Mouse (Mus musculus): ENCODE data around the gene Cdk15.

Gene Cdk15

DNA sequence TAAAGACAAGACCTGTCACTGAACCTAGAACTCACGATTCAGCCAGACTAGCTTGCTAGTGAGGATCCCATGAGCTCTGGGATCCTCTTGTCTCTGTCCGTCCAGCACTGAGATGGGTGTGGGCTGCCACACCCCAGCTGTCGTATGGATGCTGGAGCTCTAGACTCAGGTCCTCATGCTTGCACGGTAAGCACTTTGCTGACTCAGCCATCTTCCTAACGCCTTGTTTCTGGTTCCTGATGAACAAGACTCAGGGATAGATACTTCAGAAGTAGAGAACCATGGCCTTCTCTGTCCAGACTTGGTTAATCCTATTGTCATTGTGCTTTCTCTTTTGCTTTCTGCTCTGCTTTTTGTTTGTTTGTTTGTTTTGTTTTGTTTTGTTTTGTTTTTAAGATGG lies 29.2 kb downstream of the Cdk15 start:
- DNase-seq (ENCODE audit: low spot score) = no peak

- no peak for DNase-seq (ENCODE audit: low spot score)
Measured at GRCm38 (mm10) chr1:59286316-59286850, 29.7 kb downstream of the Cdk15 start.

DNA sequence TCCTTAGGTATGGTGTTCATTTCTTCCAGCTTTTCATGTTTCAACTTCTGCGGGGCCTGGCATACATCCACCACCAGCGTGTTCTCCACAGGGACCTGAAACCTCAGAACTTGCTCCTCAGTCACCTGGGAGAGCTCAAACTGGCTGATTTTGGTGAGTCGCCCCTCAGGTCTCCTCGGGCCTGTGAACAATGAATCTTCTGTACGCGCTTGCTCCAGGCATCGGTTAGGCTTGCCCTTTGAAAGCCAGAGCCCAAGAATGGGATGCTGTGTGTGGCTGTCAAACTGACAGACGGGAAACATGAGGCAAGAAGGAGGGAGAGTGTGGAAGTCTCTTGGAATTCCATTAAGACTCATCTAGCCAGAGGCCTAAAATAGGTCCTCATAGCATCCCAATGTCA lies 31.0 kb downstream of the Cdk15 start:
- no peak for DNase-seq (ENCODE audit: low spot score)

DNA sequence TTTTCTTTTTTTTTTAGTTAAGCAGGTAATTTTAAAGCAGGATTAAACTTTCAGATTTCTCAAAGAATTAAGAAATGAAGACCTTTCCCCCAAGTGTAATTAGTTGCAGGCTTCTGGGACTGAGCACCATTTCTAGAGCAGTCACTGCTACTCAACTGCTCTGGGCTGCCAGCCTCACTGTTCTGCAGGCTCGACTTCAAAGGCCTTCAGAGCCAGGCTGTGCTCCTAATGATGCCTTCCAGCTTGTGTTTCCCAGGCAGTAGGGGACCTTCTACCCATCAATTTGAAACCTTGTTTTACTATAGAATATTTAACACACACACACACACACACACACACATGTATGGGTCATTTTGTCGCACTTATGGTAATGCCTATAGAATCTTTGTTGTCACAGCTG lies 34.9 kb downstream of the Cdk15 start:
- DNase-seq (ENCODE audit: low spot score) = no peak

DNA sequence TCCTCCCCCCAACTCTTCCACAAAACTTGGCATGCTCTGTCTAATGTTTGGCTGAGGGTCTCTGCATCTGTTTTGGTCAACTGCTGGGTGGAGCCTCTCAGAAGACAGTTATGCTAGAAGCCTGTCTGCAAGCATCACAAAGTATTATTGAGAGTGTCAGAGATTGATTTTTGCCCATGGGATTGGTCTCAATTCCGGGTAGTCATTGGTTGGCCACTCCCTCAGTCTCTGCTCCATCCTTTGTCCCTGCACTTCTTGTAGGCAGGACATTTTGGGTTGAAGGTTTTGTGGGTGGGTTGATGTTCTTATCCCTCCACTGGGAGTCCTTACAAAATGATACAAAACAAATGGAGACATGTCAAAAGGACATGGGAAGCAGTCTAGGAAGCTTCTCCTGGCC lies 39.1 kb downstream of the Cdk15 start:
- no peak for DNase-seq (ENCODE audit: low spot score)

DNA sequence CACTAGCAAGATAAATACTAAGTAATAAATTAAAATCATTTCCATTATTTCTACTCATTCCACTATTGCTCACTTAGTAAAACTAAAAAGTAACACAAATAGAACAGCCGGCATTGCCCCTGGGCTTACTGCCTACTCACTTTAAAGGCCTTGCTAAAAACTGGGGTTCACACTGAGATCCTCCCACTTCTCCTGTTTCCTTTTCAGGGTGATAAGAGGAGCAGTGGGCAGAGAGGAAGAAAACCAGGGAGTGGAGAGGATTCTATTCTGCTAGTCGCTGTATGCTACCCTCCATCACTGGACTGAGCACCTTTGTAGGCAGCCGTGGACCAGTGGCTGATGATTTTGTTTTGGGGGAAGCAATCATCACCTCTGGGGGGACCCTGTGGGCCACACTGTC lies 40.5 kb downstream of the Cdk15 start:
- DNase-seq (ENCODE audit: low spot score) = no peak

DNA sequence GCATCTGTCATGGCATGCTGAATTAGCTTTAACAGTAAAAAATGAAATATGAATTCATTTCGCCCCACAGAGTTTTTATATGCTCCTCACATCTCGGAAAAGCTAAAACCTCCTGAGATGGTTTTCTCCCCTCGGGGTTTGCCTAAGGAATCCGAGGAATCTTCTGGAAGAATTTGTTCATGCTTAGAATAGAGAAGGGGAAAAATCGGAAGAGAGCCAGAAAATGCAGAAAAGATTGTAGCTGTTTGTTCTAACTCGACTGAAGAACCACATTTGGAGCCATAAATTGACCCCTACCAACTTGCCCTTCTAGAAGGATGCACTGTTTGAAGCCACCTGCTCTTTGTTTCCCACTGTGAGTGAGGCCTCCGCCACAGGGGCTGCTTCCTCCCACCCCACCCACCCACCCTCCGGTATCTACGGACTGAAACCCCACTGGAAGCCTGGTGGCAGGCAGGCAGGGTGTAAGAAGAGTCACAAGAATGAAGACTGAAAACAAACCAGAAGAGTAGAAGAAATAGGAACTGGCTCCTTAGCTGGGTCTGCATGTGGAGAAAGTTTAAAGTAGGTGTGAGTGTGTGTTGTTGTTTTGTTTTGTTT lies 41.9 kb downstream of the Cdk15 start:
- DNase-seq (ENCODE audit: low spot score) = no peak

GRCm38 (mm10) chr1:59307310-59307709 lies 50.6 kb downstream of the Cdk15 start:
- no peak for DNase-seq (ENCODE audit: low spot score)

GRCm38 (mm10) chr1:59311292-59311885 lies 54.7 kb downstream of the Cdk15 start:
- no peak for DNase-seq (ENCODE audit: low spot score)

- no peak for DNase-seq (ENCODE audit: low spot score)
Measured at GRCm38 (mm10) chr1:59312187-59313153, 55.8 kb downstream of the Cdk15 start.

DNA sequence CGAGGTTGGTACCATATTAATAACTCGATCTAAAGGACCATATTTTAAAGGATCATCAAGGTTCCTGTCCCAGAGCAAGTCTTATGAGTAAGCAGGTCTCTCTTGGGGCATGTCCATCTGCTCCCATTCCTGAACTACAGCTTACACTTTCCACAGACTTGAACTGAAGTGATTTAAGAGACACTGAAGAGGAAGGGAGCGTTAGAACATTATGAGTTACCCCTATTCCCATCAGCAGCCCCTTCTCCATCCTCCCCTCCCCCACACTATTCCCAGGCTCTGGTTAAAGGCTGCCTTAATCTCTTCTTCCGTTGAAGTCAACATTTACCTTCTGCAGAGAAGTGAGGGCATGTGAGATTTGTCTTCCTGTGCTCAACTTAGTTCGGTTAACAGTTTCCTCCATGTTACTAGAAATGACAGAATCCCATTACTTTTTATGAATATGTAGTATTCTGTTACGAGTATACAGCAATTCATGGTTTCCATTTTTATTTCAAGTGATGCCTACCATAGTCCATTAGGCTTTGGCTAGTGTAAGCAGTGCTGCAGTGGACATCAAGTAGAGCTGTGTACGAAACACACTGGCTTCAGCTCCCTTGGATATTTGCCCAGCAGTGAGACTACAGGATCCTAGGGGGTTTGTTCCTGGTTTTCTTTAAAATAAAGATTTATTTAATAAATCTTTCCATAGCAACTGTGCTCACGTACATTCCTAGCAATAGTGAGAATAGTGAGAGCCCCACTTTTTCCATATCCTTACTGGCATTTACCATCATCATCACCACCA lies 56.6 kb downstream of the Cdk15 start:
- DNase-seq (ENCODE audit: low spot score) = no peak

DNA sequence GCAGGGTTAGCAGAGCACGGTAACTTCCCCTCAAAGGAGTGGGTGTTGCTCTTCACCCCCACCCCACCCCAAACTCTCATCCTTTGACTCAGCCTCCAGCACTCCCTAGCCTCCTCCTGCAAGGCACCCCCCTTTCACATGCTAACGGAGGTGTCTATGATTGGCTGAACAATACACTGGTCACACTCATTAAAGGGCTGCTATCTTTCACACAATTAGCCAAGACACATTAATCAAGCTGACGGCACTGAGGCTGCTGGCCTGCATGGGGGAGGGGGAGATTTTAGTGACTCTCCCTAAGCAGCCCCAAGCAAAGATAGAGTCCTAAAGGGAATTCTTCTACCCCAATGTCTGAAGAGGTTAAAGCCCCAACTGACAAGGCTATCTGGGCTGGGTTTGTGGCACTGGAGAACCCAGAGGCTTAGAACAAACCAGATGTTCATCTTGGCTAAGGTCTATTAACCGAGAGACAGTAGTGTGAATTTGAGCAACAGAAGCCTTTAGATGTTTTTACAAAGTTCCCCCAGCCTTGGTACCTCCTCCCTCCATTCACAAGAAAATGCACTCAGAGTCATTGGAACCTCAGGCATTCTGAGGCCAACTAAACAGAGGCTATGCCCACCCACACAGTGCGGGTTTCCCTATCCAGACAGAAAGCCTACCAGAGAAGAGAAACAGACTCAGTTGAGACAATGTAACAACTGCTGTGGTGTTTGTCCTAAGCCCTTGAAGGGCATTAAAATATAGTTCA lies 58.5 kb downstream of the Cdk15 start:
- DNase-seq (ENCODE audit: low spot score) = no peak

DNA sequence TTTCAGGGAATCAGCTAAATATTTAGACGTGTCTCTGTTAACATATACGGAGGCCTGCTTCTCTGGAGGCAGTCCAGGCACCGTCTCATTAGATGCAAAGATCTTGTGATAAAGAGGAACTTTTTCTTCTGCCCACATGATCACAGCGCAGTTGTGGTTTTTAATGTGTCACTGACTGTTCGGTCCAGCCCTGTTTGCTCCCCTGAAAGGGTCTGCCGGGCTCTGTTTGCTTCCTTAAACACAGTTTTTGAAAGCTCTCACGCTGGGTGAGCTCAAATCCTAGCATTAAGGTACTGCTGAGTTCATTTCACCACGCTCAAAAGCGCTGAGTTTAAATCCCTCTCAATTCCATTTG lies 59.3 kb downstream of the Cdk15 start:
- peak; percentile 21 for DNase-seq (ENCODE audit: low spot score)

DNA sequence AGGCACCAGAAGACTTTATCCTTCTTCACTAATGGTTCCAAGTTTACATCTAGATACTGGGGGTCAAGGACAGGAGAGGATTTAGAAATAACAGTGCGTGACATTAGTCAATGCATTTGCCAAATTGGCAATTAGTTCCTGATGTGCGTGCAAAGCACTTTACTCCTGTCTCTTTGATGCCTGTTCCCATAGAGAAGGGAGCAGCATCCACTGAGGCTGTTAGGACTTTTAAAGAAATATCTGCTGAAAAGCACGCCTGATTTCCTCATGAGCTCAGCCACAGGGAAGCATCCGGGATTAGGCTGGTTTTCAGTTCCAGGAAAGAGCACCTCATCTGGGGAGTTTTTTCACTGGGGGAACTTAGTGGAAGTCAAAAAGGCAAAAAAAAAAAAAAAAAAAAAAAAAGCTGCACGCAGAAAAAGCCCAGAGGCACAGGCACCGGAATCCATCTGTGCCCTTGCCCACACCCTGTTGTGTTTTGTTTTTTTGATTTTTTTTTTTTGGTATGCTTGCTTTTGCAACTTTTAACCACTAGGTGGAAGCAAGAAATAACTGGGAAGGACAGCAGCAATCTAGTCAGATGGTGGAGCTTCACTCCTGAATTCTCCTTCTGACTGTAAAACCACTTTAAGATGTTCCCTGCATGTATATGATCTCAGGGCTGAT lies 59.8 kb downstream of the Cdk15 start:
- peak; percentile 25 for DNase-seq (ENCODE audit: low spot score)

DNA sequence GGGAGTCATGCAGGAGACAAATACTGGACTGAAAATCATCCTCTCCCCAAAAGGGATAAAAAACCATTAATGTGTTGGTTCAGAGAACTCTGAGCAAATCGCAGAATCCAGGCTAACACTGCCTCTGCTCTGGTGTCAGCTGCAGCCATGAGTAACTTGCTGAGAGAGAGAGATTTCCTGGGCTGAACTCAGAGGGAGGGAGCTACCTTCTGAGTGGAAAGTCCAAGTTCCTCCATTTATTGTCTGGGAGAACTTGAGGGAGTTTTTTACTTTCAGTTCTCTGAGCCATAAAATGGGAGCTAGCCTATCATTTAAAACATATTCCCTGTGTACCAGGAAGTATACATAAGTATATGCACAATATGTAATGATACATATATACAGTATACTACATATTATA lies 60.7 kb downstream of the Cdk15 start:
- no peak for DNase-seq (ENCODE audit: low spot score)

DNA sequence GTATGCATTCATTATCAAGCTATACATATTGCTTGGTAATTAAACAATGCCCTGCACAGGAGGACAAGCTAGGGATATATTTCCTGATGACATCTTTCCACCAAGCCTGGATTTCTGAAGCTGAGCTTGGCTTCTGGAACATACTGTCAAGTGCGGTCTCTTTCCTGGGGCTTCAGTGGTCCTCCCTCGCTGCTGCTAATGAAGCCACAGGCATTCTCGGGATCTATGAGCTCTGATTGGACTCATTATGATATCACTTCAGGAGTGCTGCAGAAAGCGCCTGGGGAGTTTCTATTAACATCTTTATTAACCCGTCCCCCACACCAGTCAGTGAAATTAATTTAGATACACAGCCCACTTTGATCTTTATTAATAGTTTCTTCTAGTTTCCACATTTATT lies 62.2 kb downstream of the Cdk15 start:
- DNase-seq (ENCODE audit: low spot score) = no peak

DNA sequence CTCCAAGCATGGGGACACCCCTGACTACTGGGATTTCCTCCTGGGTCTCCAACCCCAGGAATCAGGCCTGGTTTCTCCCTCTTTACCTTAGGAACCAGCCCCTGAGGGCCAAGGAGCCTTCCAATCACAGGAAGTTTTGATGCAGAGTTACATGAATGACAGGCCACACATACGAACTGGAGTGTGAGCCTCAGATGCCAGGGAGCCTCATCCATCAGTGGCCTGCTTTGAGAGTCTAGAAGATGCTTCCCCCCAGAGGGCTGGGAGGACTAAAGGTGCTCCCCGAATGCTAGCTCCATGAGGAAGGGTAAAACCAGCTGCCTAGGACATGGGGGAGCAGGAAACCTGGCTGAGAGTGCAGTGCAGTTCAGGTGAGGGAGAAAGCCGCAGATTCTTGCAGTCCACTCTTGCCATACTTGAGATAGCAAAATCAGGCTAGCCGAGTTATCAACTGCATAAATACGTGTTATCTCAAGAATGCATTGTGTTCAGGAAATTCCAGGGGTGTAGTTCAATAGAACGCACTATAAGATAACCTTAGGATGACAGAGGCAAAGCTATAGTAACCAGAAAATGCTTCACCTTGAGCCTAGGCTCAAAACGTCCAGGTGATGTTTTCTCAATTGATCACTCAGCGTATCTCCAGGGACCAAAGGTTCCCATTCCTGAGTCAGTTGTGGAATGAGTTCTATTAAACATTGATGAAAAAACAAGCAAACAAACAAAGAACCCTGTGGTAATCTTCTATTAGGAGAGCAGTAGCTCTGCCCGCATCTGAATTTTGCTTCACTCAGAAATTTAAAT lies 64.6 kb downstream of the Cdk15 start:
- DNase-seq (ENCODE audit: low spot score) = no peak

- DNase-seq (ENCODE audit: low spot score) = no peak
Measured at GRCm38 (mm10) chr1:59321880-59322836, 65.5 kb downstream of the Cdk15 start.

- DNase-seq (ENCODE audit: low spot score) = no peak
Measured at GRCm38 (mm10) chr1:59326854-59327395, 70.2 kb downstream of the Cdk15 start.
